Mouse (Mus musculus): ENCODE data around the gene Slc31a2. TPM values are rescaled to one million over a fixed set of nuclear protein-coding genes. Genes with fewer than 3 reads are reported as not detected.

Gene Slc31a2
- polyA plus RNA-seq, 1 experiment from 2014 or later, result 26.5 TPM

GRCm38 (mm10) chr4:62331977-62332376, 69.6 kb downstream of the Slc31a2 start:
- Histone ChIP-seq H3K4me1 (no peaks in the 10 kb centered on the region), H3K9me3 (replicated peaks) (no peaks in the 10 kb centered on the region), H3K4me2 (no peak overlapping the region), H3K27me3 (no peaks in the 10 kb centered on the region), H3K4me3 (replicated peaks) (no peak overlapping the region), H3K9ac (no peak overlapping the region), H3K36me3 (peaks cover 77% of the 10 kb centered on the region), H3K27ac (no peak overlapping the region)
- 81% methylated on average over 5 of the region's 5 CpGs for WGBS
- no peak for ATAC-seq (replicated peaks; ENCODE audit: low FRiP score)

- H3K4me3 ChIP-seq (replicated peaks), result no peak overlapping the region
- no peaks in the 10 kb centered on the region for H3K27me3 ChIP-seq
- no peak overlapping the region for H3K9ac ChIP-seq
- no peaks in the 10 kb centered on the region for H3K4me1 ChIP-seq
- H3K27ac ChIP-seq, result no peak overlapping the region
- H3K36me3 ChIP-seq, result peaks cover 67% of the 10 kb centered on the region
- H3K9me3 ChIP-seq (replicated peaks), result no peaks in the 10 kb centered on the region
- WGBS, result 87% methylated on average over 5 of the region's 5 CpGs
- no peak overlapping the region for H3K4me2 ChIP-seq
- ATAC-seq (replicated peaks; ENCODE audit: low FRiP score), result no peak
These were observed 76.2 kb downstream of the Slc31a2 start for GRCm38 (mm10) chr4:62338536-62338935.

- Histone ChIP-seq H3K27me3 (no peaks in the 10 kb centered on the region), H3K36me3 (peaks cover 57% of the 10 kb centered on the region), H3K4me3 (replicated peaks) (no peak overlapping the region), H3K9me3 (replicated peaks) (no peaks in the 10 kb centered on the region), H3K4me1 (peaks cover 8% of the 10 kb centered on the region; the same call in 1 of the 2 replicates), H3K9ac (no peak overlapping the region), H3K4me2 (no peak overlapping the region), H3K27ac (no peak overlapping the region)
- no peak for ATAC-seq (replicated peaks; ENCODE audit: low FRiP score)
- WGBS, result 100% methylated on average over 1 of the region's 1 CpGs
These were observed 81.6 kb downstream of the Slc31a2 start for GRCm38 (mm10) chr4:62344000-62344399.

GRCm38 (mm10) chr4:62345827-62346226, 83.5 kb downstream of the Slc31a2 start:
- H3K4me3 ChIP-seq (replicated peaks), result no peak overlapping the region

GRCm38 (mm10) chr4:62347605-62348328, 85.4 kb downstream of the Slc31a2 start:
- no peak overlapping the region for H3K4me3 ChIP-seq (replicated peaks)
- peaks cover 54% of the 10 kb centered on the region for H3K36me3 ChIP-seq
- no peaks in the 10 kb centered on the region for H3K9me3 ChIP-seq (replicated peaks)
- peaks cover 8% of the 10 kb centered on the region; the same call in 1 of the 2 replicates for H3K4me1 ChIP-seq
- 54% methylated on average over 9 of the region's 9 CpGs for WGBS
- ATAC-seq (replicated peaks; ENCODE audit: low FRiP score), result no peak; the same call in 1 of the 2 replicates
- H3K4me2 ChIP-seq, result no peak overlapping the region
- H3K27me3 ChIP-seq, result no peaks in the 10 kb centered on the region
- peak overlapping the region; percentile 72 for H3K27ac ChIP-seq
- no peak overlapping the region for H3K9ac ChIP-seq

More at GRCm38 (mm10) chr4:62345827-62346226, 83.5 kb downstream of the Slc31a2 start:
- H3K4me2 ChIP-seq, result no peak overlapping the region
- WGBS, result 84% methylated on average over 4 of the region's 4 CpGs
- H3K9me3 ChIP-seq (replicated peaks), result no peaks in the 10 kb centered on the region
- H3K27me3 ChIP-seq, result no peaks in the 10 kb centered on the region
- H3K36me3 ChIP-seq, result peaks cover 60% of the 10 kb centered on the region
- H3K9ac ChIP-seq, result no peak overlapping the region
- H3K27ac ChIP-seq, result no peak overlapping the region
- peaks cover 8% of the 10 kb centered on the region; the same call in 1 of the 2 replicates for H3K4me1 ChIP-seq
- ATAC-seq (replicated peaks; ENCODE audit: low FRiP score), result no peak

Other genes with a start within 250 kb of the Slc31a2 start
- not detected in 2 replicates for gene Mup20, start 208.4 kb upstream of the Slc31a2 start, polyA plus RNA-seq (2015; fragmentation: Nextera tagmentation; extraction: Ambion mirVana)
- not detected in 2 replicates for gene Mup3, start 175.2 kb upstream of the Slc31a2 start, polyA plus RNA-seq (2015; fragmentation: Nextera tagmentation; extraction: Ambion mirVana)
- not detected in 2 replicates for gene Mup21, start 111.7 kb upstream of the Slc31a2 start, polyA plus RNA-seq (2015; fragmentation: Nextera tagmentation; extraction: Ambion mirVana)
- gene Zfp37, start 31.5 kb upstream of the Slc31a2 start, polyA plus RNA-seq (2015; fragmentation: Nextera tagmentation; extraction: Ambion mirVana), result 10.2 and 11.3 TPM in 2 replicates
- 24.3 and 24.7 TPM in 2 replicates for gene Fkbp15, start 98.0 kb downstream of the Slc31a2 start, polyA plus RNA-seq (2015; fragmentation: Nextera tagmentation; extraction: Ambion mirVana)
- gene Slc31a1, start 98.2 kb downstream of the Slc31a2 start, polyA plus RNA-seq (2015; fragmentation: Nextera tagmentation; extraction: Ambion mirVana), result 50.9 and 53.9 TPM in 2 replicates
- 161 and 178 TPM in 2 replicates for gene Cdc26, start 146.1 kb downstream of the Slc31a2 start, polyA plus RNA-seq (2015; fragmentation: Nextera tagmentation; extraction: Ambion mirVana)
- gene Prpf4, start 146.2 kb downstream of the Slc31a2 start, polyA plus RNA-seq (2015; fragmentation: Nextera tagmentation; extraction: Ambion mirVana), result 23.5 and 24.9 TPM in 2 replicates
- 0.29 and 0.35 TPM in 2 replicates for gene Rnf183, start 172.7 kb downstream of the Slc31a2 start, polyA plus RNA-seq (2015; fragmentation: Nextera tagmentation; extraction: Ambion mirVana)
- gene Wdr31, start 208.3 kb downstream of the Slc31a2 start, polyA plus RNA-seq (2015; fragmentation: Nextera tagmentation; extraction: Ambion mirVana), result 11.8 and 13.6 TPM in 2 replicates
- 19.5 and 21.3 TPM in 2 replicates for gene Bspry, start 217.5 kb downstream of the Slc31a2 start, polyA plus RNA-seq (2015; fragmentation: Nextera tagmentation; extraction: Ambion mirVana)
- gene Hdhd3, start 240.9 kb downstream of the Slc31a2 start, polyA plus RNA-seq (2015; fragmentation: Nextera tagmentation; extraction: Ambion mirVana), result 14.7 and 15.2 TPM in 2 replicates